Mouse (Mus musculus): ENCODE measurements around the gene Errfi1. TPM values are rescaled to one million over a fixed set of nuclear protein-coding genes. Genes with fewer than 3 reads are reported as not detected.

Errfi1 gene
- polyA plus RNA-seq (2015; fragmentation: Nextera tagmentation; extraction: Ambion mirVana), result 22.5 and 24.3 TPM in 2 replicates

GRCm38 (mm10) chr4:150853680-150854461, at the start of gene Errfi1:
Gene Errfi1 (plus strand): TSS chr4:150853919.
- Histone ChIP-seq H3K4me1 (peaks cover 31% of the 10 kb centered on the region), H3K36me3 (no peaks in the 10 kb centered on the region), H3K27me3 (no peaks in the 10 kb centered on the region), H3K27ac (no peak within 1 kb of the TSS), H3K9me3 (no peaks in the 10 kb centered on the region), H3K4me3 (peak within 1 kb of the TSS; percentile 80), H3K9ac (peak within 1 kb of the TSS; percentile 62), H3K4me2 (replicated peaks) (peak within 1 kb of the TSS; percentile 69)
- 42% methylated on average over 13 of the region's 13 CpGs for WGBS
- no peak for ATAC-seq (ENCODE audit: low FRiP score, low read depth)

GRCm38 (mm10) chr4:150804204-150804603, 49.5 kb upstream of the Errfi1 start:
- no peak for ATAC-seq (ENCODE audit: low FRiP score, low read depth)
- Histone ChIP-seq H3K4me1 (peaks cover 49% of the 10 kb centered on the region), H3K27ac (no peak overlapping the region), H3K9me3 (no peaks in the 10 kb centered on the region; the same call in 1 of the 2 replicates), H3K9ac (no peak overlapping the region), H3K4me3 (no peak overlapping the region), H3K27me3 (no peaks in the 10 kb centered on the region), H3K36me3 (no peaks in the 10 kb centered on the region), H3K4me2 (replicated peaks) (no peak overlapping the region)
- 49% methylated on average over 6 of the region's 6 CpGs for WGBS

- H3K4me3 ChIP-seq, result no peak overlapping the region
- no peaks in the 10 kb centered on the region for H3K9me3 ChIP-seq
- peak overlapping the region; percentile 74; the same call in 1 of the 2 replicates for H3K27ac ChIP-seq
- no peaks in the 10 kb centered on the region for H3K36me3 ChIP-seq
- ATAC-seq (ENCODE audit: low FRiP score, low read depth), result no peak
- H3K27me3 ChIP-seq, result no peaks in the 10 kb centered on the region
- no peak overlapping the region for H3K9ac ChIP-seq
- 56% methylated on average over 20 of the region's 20 CpGs for WGBS
- peaks cover 40% of the 10 kb centered on the region for H3K4me1 ChIP-seq
- peak overlapping the region; percentile 49; the same call in 1 of the 2 replicates for H3K4me2 ChIP-seq (replicated peaks)
Measured at GRCm38 (mm10) chr4:150807727-150808470, 45.8 kb upstream of the Errfi1 start.

GRCm38 (mm10) chr4:150808471-150808847, 45.3 kb upstream of the Errfi1 start:
- Histone ChIP-seq H3K4me1 (peaks cover 40% of the 10 kb centered on the region), H3K9ac (no peak overlapping the region), H3K4me3 (no peak overlapping the region), H3K4me2 (replicated peaks) (peak overlapping the region; percentile 49), H3K36me3 (no peaks in the 10 kb centered on the region), H3K9me3 (no peaks in the 10 kb centered on the region), H3K27me3 (no peaks in the 10 kb centered on the region), H3K27ac (peak overlapping the region; percentile 74; the same call in 1 of the 2 replicates)
- 24% methylated on average over 12 of the region's 12 CpGs for WGBS
- peak; percentile 55 for ATAC-seq (ENCODE audit: low FRiP score, low read depth)

GRCm38 (mm10) chr4:150809323-150809722, 44.4 kb upstream of the Errfi1 start:
- H3K27ac ChIP-seq, result peak overlapping the region; percentile 74; the same call in 1 of the 2 replicates
- no peak overlapping the region; the same call in 1 of the 2 replicates for H3K4me3 ChIP-seq
- H3K27me3 ChIP-seq, result no peaks in the 10 kb centered on the region
- no peaks in the 10 kb centered on the region for H3K36me3 ChIP-seq
- H3K4me1 ChIP-seq, result peaks cover 31% of the 10 kb centered on the region
- 15% methylated on average over 9 of the region's 9 CpGs for WGBS
- peak overlapping the region; percentile 13; the same call in 1 of the 2 replicates for H3K9ac ChIP-seq
- peak; percentile 70 for ATAC-seq (ENCODE audit: low FRiP score, low read depth)
- H3K4me2 ChIP-seq (replicated peaks), result peak overlapping the region; percentile 49
- no peaks in the 10 kb centered on the region for H3K9me3 ChIP-seq

- Histone ChIP-seq H3K36me3 (no peaks in the 10 kb centered on the region), H3K9me3 (no peaks in the 10 kb centered on the region), H3K9ac (no peak overlapping the region), H3K27ac (no peak overlapping the region), H3K4me1 (0 out of 2 replicates have a peak, but pooled peaks cover 7% of the 10 kb centered on the region), H3K27me3 (no peaks in the 10 kb centered on the region), H3K4me3 (no peak overlapping the region), H3K4me2 (replicated peaks) (no peak overlapping the region)
- WGBS, result 65% methylated on average over 4 of the region's 4 CpGs
- ATAC-seq (ENCODE audit: low FRiP score, low read depth), result no peak
Measured at GRCm38 (mm10) chr4:150815144-150815543, 38.6 kb upstream of the Errfi1 start.

GRCm38 (mm10) chr4:150816414-150816951, 37.2 kb upstream of the Errfi1 start:
- H3K4me2 ChIP-seq (replicated peaks), result no peak overlapping the region
- H3K4me1 ChIP-seq, result 0 out of 2 replicates have a peak, but pooled peaks cover 7% of the 10 kb centered on the region
- no peak for ATAC-seq (ENCODE audit: low FRiP score, low read depth)
- H3K27me3 ChIP-seq, result no peaks in the 10 kb centered on the region
- H3K4me3 ChIP-seq, result no peak overlapping the region
- 56% methylated on average over 13 of the region's 13 CpGs for WGBS
- no peak overlapping the region for H3K27ac ChIP-seq
- H3K9me3 ChIP-seq, result no peaks in the 10 kb centered on the region
- H3K9ac ChIP-seq, result no peak overlapping the region
- H3K36me3 ChIP-seq, result no peaks in the 10 kb centered on the region

GRCm38 (mm10) chr4:150819126-150819910, 34.4 kb upstream of the Errfi1 start:
- WGBS, result 69% methylated on average over 12 of the region's 12 CpGs
- no peaks in the 10 kb centered on the region for H3K36me3 ChIP-seq

GRCm38 (mm10) chr4:150821381-150821780, 32.3 kb upstream of the Errfi1 start:
- no peak overlapping the region for H3K4me3 ChIP-seq
- ATAC-seq (ENCODE audit: low FRiP score, low read depth), result no peak
- H3K36me3 ChIP-seq, result no peaks in the 10 kb centered on the region
- WGBS, result 84% methylated on average over 8 of the region's 8 CpGs
- no peaks in the 10 kb centered on the region for H3K27me3 ChIP-seq
- peaks cover 47% of the 10 kb centered on the region for H3K4me1 ChIP-seq
- no peak overlapping the region for H3K4me2 ChIP-seq (replicated peaks)
- H3K9ac ChIP-seq, result no peak overlapping the region
- no peaks in the 10 kb centered on the region for H3K9me3 ChIP-seq
- H3K27ac ChIP-seq, result no peak overlapping the region

More at GRCm38 (mm10) chr4:150819126-150819910, 34.4 kb upstream of the Errfi1 start:
- Histone ChIP-seq H3K9me3 (no peaks in the 10 kb centered on the region), H3K4me2 (replicated peaks) (no peak overlapping the region), H3K27me3 (no peaks in the 10 kb centered on the region), H3K27ac (no peak overlapping the region), H3K4me1 (peaks cover 28% of the 10 kb centered on the region), H3K4me3 (no peak overlapping the region), H3K9ac (no peak overlapping the region)
- ATAC-seq (ENCODE audit: low FRiP score, low read depth), result no peak

- no peak overlapping the region for H3K27ac ChIP-seq
- H3K4me2 ChIP-seq (replicated peaks), result no peak overlapping the region
- no peaks in the 10 kb centered on the region for H3K36me3 ChIP-seq
- H3K9me3 ChIP-seq, result no peaks in the 10 kb centered on the region
- no peak overlapping the region for H3K4me3 ChIP-seq
- ATAC-seq (ENCODE audit: low FRiP score, low read depth), result no peak
- H3K4me1 ChIP-seq, result peaks cover 52% of the 10 kb centered on the region
- no peaks in the 10 kb centered on the region for H3K27me3 ChIP-seq
- 60% methylated on average over 9 of the region's 9 CpGs for WGBS
- H3K9ac ChIP-seq, result no peak overlapping the region
Measured at GRCm38 (mm10) chr4:150822624-150823023, 31.1 kb upstream of the Errfi1 start.

- H3K9me3 ChIP-seq, result no peaks in the 10 kb centered on the region
- no peaks in the 10 kb centered on the region for H3K27me3 ChIP-seq
- peaks cover 57% of the 10 kb centered on the region for H3K4me1 ChIP-seq
- no peak overlapping the region for H3K27ac ChIP-seq
- no peak overlapping the region for H3K9ac ChIP-seq
- WGBS, result 46% methylated on average over 23 of the region's 24 CpGs
- H3K36me3 ChIP-seq, result no peaks in the 10 kb centered on the region
- H3K4me2 ChIP-seq (replicated peaks), result no peak overlapping the region
- no peak overlapping the region for H3K4me3 ChIP-seq
- ATAC-seq (ENCODE audit: low FRiP score, low read depth), result no peak
Measured at GRCm38 (mm10) chr4:150823614-150824480, 29.9 kb upstream of the Errfi1 start.
